Mouse (Mus musculus) heart, embryonic 11.5 days (tissue): ENCODE results near the gene Ttll5. TPM values are rescaled to one million over a fixed set of nuclear protein-coding genes. Genes with fewer than 3 reads are reported as not detected.

Experiments used
- ATAC-seq: fragments of 200-750 bp; cut with Nextera tagmentation; replicated peaks from 2 replicates; pipeline ENCODE4 v1.8.0; 2017; ENCODE audit warnings: moderate library complexity; ENCODE audit not compliant: insufficient number of reproducible peaks, low FRiP score, low TSS enrichment
- H3K27ac ChIP-seq: fragments of 300-500 bp; sonication (generic); 2 replicates; pipeline ENCODE4 v1.5.1; 2014; ENCODE audit warnings: mild to moderate bottlenecking, low read depth, low read length
- H3K27me3 ChIP-seq: fragments of 300-500 bp; sonication (generic); 2 replicates; pipeline ENCODE4 v1.6.1; 2014; ENCODE audit warnings: mild to moderate bottlenecking, low read length, mixed read lengths; ENCODE audit not compliant: control insufficient read depth, insufficient read depth
- H3K36me3 ChIP-seq: fragments of 300-500 bp; sonication (generic); 2 replicates; pipeline ENCODE4 v1.6.1; 2014; ENCODE audit warnings: mild to moderate bottlenecking, low read length, moderate library complexity, mixed read lengths; ENCODE audit not compliant: control insufficient read depth, insufficient read depth
- H3K4me1 ChIP-seq: fragments of 300-500 bp; sonication (generic); 2 replicates; pipeline ENCODE4 v1.6.1; 2014; ENCODE audit warnings: low read length; ENCODE audit not compliant: control insufficient read depth, insufficient read depth
- H3K4me2 ChIP-seq: fragments of 300-500 bp; sonication (generic); 2 replicates; pipeline ENCODE4 v1.6.1; 2014; ENCODE audit warnings: mild to moderate bottlenecking, moderate library complexity
- H3K4me3 ChIP-seq: fragments of 300-500 bp; sonication (generic); 2 replicates; pipeline ENCODE4 v1.5.1; 2014; ENCODE audit warnings: low read depth, low read length
- H3K9ac ChIP-seq: fragments of 300-500 bp; sonication (generic); 2 replicates; pipeline ENCODE4 v1.6.1; 2014; ENCODE audit warnings: mild to moderate bottlenecking, low read depth, low read length, moderate library complexity
- H3K9me3 ChIP-seq: fragments of 300-500 bp; sonication (generic); replicated peaks from 2 replicates; pipeline ENCODE4 v1.6.1; 2016; ENCODE audit warnings: low read length; ENCODE audit not compliant: control insufficient read depth
- WGBS: fragments of 180-500 bp; shearing (Covaris S2); extraction: QIAGEN DNeasy Blood & Tissue Kit; methylation state at CpG from one replicate; pipeline ENCODE4 v1.1.7; 2014; ENCODE audit not compliant: insufficient replicate concordance; 5-methylcytosine and 5-hydroxymethylcytosine counted together
- polyA plus RNA-seq: library from polyadenylated mRNA; unstranded; fragments of >200 nt; fragmentation: Nextera tagmentation; extraction: Ambion mirVana; gene quantifications from 2 replicates; pipeline ENCODE4 v1.2.1, GENCODE M21; 2014

The Ttll5 gene
- polyA plus RNA-seq, 1 experiment from 2014 or later, result 16.2 TPM

DNA sequence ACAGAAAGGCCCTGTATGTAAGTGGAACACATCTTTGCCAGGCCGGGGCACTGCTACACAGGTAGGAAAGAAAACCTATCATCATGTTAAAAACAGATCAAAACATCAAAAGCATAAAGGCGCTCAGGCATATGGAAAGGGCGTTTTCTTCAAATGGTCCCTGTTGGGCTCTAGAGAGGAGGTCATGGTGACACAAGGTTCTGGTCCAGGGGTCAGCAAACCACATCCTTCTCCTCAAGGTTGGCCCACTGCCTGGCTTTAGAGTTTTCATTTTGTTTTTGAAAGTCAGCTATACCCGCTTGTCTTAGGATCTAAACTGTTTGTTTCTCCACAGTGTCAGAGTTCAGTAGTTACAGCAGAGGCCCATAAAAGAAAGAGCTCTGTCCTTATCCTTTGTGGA is 285.1 kb downstream of the Ttll5 start:
- 81% methylated on average over 4 of the region's 4 CpGs for WGBS
- no peak overlapping the region for H3K27ac ChIP-seq

GRCm38 (mm10) chr12:86110637-86111036 is 286.2 kb downstream of the Ttll5 start:
- Histone ChIP-seq H3K9ac (no peak overlapping the region), H3K4me2 (no peak overlapping the region), H3K36me3 (peaks cover under 1% of the 10 kb centered on the region; the same call in 1 of the 2 replicates), H3K27ac (no peak overlapping the region), H3K9me3 (no peaks in the 10 kb centered on the region), H3K27me3 (no peaks in the 10 kb centered on the region), H3K4me3 (no peak overlapping the region), H3K4me1 (peaks cover 3% of the 10 kb centered on the region)
- 88% methylated on average over 2 of the region's 2 CpGs for WGBS
- no peak for ATAC-seq

More for the DNA sequence above, 285.1 kb downstream of the Ttll5 start:
- no peak for ATAC-seq
- peaks cover 14% of the 10 kb centered on the region for H3K4me1 ChIP-seq
- H3K4me2 ChIP-seq, result no peak overlapping the region
- no peak overlapping the region for H3K9ac ChIP-seq
- no peaks in the 10 kb centered on the region for H3K36me3 ChIP-seq
- no peaks in the 10 kb centered on the region for H3K27me3 ChIP-seq
- no peak overlapping the region for H3K4me3 ChIP-seq
- H3K9me3 ChIP-seq, result no peaks in the 10 kb centered on the region

Other genes with a start within 250 kb of the Ttll5 start
- gene Jdp2, start 225.6 kb upstream of the Ttll5 start, polyA plus RNA-seq, result 0.49 and 0.62 TPM in 2 replicates
- 4.5 and 6.7 TPM in 2 replicates for gene Batf, start 138.0 kb upstream of the Ttll5 start, polyA plus RNA-seq
- 5.8 and 6.9 TPM in 2 replicates for gene Flvcr2, start 78.1 kb upstream of the Ttll5 start, polyA plus RNA-seq
- 90.0 and 94.5 TPM in 2 replicates for gene Erg28, start 109 bp upstream of the Ttll5 start, polyA plus RNA-seq